ENCODE assay signal across 24 mouse cellular contexts in genomic region chr2:9758983-9759382, GRCm38 (mm10).
"Had no signal": no experiment of that assay in that cellular context is flagged by ENCODE, and none has a peak within 500 bp of the region (broad histone marks: within the 10 kb centered on the region; RNA-seq: fewer than 3 reads in every experiment).

No protein-coding gene starts in this region.

- H3K4me2 ChIP-seq: embryonic facial prominence, embryonic 12.5 days; embryonic facial prominence, embryonic 13.5 days; embryonic facial prominence, embryonic 15.5 days; forebrain, embryonic 12.5 days; forebrain, embryonic 13.5 days; forebrain, embryonic 15.5 days had no signal

- DNase-seq: cerebellum, adult 9-10 months; cerebellum, adult 9-11 months; cerebellum, postnatal 10 days; cerebellum, postnatal 25 days; cerebellum, postnatal 36 days; embryo, embryonic 11 days; forebrain, postnatal 0 days; gastrocnemius, adult 2 months; gastrocnemius, postnatal 10 days; gastrocnemius, postnatal 14 days; gastrocnemius, postnatal 25 days; gastrocnemius, postnatal 36 days; heart, adult 11 months; heart, adult 18-20 months; heart, adult 2 months had no signal

- H3K9ac ChIP-seq: embryonic facial prominence, embryonic 12.5 days; embryonic facial prominence, embryonic 13.5 days; embryonic facial prominence, embryonic 15.5 days; forebrain, embryonic 12.5 days; forebrain, embryonic 13.5 days; forebrain, embryonic 15.5 days; forebrain, postnatal 0 days had no signal

- H3K27ac ChIP-seq: embryonic facial prominence, embryonic 10.5 days; embryonic facial prominence, embryonic 12.5 days; embryonic facial prominence, embryonic 13.5 days; embryonic facial prominence, embryonic 15.5 days; forebrain, embryonic 10.5 days; forebrain, embryonic 12.5 days; forebrain, embryonic 13.5 days; forebrain, embryonic 15.5 days; gastrocnemius, adult 2 months; heart, adult 2 months had no signal

- H3K4me1 ChIP-seq: embryonic facial prominence, embryonic 12.5 days; embryonic facial prominence, embryonic 13.5 days; embryonic facial prominence, embryonic 15.5 days; forebrain, embryonic 12.5 days; forebrain, embryonic 13.5 days; forebrain, embryonic 15.5 days had no signal

- H3K27me3 ChIP-seq: embryonic facial prominence, embryonic 12.5 days; embryonic facial prominence, embryonic 13.5 days; embryonic facial prominence, embryonic 15.5 days; forebrain, embryonic 12.5 days; forebrain, embryonic 13.5 days; forebrain, embryonic 15.5 days had no signal

- H3K4me3 ChIP-seq: embryonic facial prominence, embryonic 10.5 days; embryonic facial prominence, embryonic 12.5 days; embryonic facial prominence, embryonic 13.5 days; embryonic facial prominence, embryonic 15.5 days; erythroblast, embryonic 14.5 days; forebrain, embryonic 10.5 days; forebrain, embryonic 12.5 days; forebrain, embryonic 13.5 days; forebrain, embryonic 15.5 days; gastrocnemius, adult 2 months; heart, adult 2 months had no signal

- H3K36me3 ChIP-seq: embryonic facial prominence, embryonic 10.5 days; embryonic facial prominence, embryonic 12.5 days; embryonic facial prominence, embryonic 13.5 days; embryonic facial prominence, embryonic 15.5 days; forebrain, embryonic 10.5 days; forebrain, embryonic 12.5 days; forebrain, embryonic 15.5 days had no signal

- H3K9me3 ChIP-seq: embryonic facial prominence, embryonic 10.5 days; embryonic facial prominence, embryonic 12.5 days; embryonic facial prominence, embryonic 13.5 days; embryonic facial prominence, embryonic 15.5 days; forebrain, embryonic 10.5 days; forebrain, embryonic 12.5 days; forebrain, embryonic 13.5 days; forebrain, embryonic 15.5 days had no signal
